Comparison of ENCODE assay signal across 11 mouse cellular contexts in the genomic region with DNA sequence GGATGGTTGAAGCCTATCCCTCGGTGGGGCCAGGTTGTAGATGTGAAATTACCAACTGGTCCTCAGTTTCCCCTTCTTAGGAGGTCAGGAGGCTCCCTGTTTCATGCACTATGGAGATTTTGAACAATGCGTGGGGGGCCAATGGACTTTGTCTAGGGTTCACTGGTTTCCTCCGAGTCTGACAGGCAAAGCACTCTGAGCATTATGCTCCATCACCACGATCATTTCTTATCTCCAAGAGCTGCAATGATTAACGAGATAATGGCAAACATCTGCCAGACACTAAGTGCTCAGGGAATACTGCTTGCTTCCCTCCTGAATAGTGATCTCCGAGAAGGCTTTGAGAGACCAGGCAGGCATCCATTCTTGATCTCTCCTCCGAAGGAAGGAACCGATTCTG.
"Had no signal": no experiment of that assay in that cellular context is flagged by ENCODE, and none has a peak within 500 bp of the region (broad histone marks: within the 10 kb centered on the region; RNA-seq: fewer than 3 reads in every experiment).

No protein-coding gene starts in this region.

- H3K27ac ChIP-seq: left cerebral cortex, adult 2 months; limb, embryonic 10.5 days; liver, embryonic 14.5 days; midbrain, embryonic 10.5 days; neural tube, embryonic 15.5 days had no signal

- H3K27me3 ChIP-seq: neural tube, embryonic 15.5 days had no signal

- H3K9me3 ChIP-seq: limb, embryonic 10.5 days; midbrain, embryonic 10.5 days; neural tube, embryonic 15.5 days had no signal

- H3K4me3 ChIP-seq: left cerebral cortex, adult 2 months; limb, embryonic 10.5 days; midbrain, embryonic 10.5 days; myocyte; neural tube, embryonic 15.5 days had no signal

- H3K4me2 ChIP-seq: neural tube, embryonic 15.5 days had no signal

- H3K9ac ChIP-seq: liver, embryonic 14.5 days; neural tube, embryonic 15.5 days had no signal

- DNase-seq: lung, adult 2 months; lung, postnatal 4 days; midbrain, embryonic 14.5 days; right cerebral cortex, postnatal 4 days had no signal

- H3K36me3 ChIP-seq: limb, embryonic 10.5 days; midbrain, embryonic 10.5 days; neural tube, embryonic 15.5 days had no signal

- ATAC-seq: lung, postnatal 0 days had no signal
